Mouse (Mus musculus): ENCODE results near the gene Tbkbp1.

The Tbkbp1 gene

GRCm38 (mm10) chr11:97184875-97185274 lies 33.6 kb upstream of the Tbkbp1 start:
- Histone ChIP-seq H3K36me3 (ENCODE audit: control insufficient read depth, insufficient read depth, low read length, poor library complexity, severe bottlenecking) (peaks cover 15% of the 10 kb centered on the region), H3K27me3 (ENCODE audit: control insufficient read depth, insufficient read depth, low read length, poor library complexity, severe bottlenecking) (no peaks in the 10 kb centered on the region)
- DNase-seq (ENCODE audit: low read depth, low spot score), result no peak

GRCm38 (mm10) chr11:97182446-97182845 lies 31.2 kb upstream of the Tbkbp1 start:
- DNase-seq (ENCODE audit: low read depth, low spot score), result no peak
- Histone ChIP-seq H3K36me3 (ENCODE audit: control insufficient read depth, insufficient read depth, low read length, poor library complexity, severe bottlenecking) (peaks cover 25% of the 10 kb centered on the region), H3K27me3 (ENCODE audit: control insufficient read depth, insufficient read depth, low read length, poor library complexity, severe bottlenecking) (no peaks in the 10 kb centered on the region)

GRCm38 (mm10) chr11:97181061-97181460 lies 29.8 kb upstream of the Tbkbp1 start:
- Histone ChIP-seq H3K27me3 (ENCODE audit: control insufficient read depth, insufficient read depth, low read length, poor library complexity, severe bottlenecking) (no peaks in the 10 kb centered on the region), H3K36me3 (ENCODE audit: control insufficient read depth, insufficient read depth, low read length, poor library complexity, severe bottlenecking) (peaks cover 25% of the 10 kb centered on the region)
- DNase-seq (ENCODE audit: low read depth, low spot score), result no peak

GRCm38 (mm10) chr11:97178198-97178597 lies 26.9 kb upstream of the Tbkbp1 start:
- DNase-seq (ENCODE audit: low read depth, low spot score), result no peak
- no peaks in the 10 kb centered on the region for H3K27me3 ChIP-seq (ENCODE audit: control insufficient read depth, insufficient read depth, low read length, poor library complexity, severe bottlenecking)
- H3K36me3 ChIP-seq (ENCODE audit: control insufficient read depth, insufficient read depth, low read length, poor library complexity, severe bottlenecking), result peaks cover 23% of the 10 kb centered on the region

GRCm38 (mm10) chr11:97176851-97177250 lies 25.6 kb upstream of the Tbkbp1 start:
- no peaks in the 10 kb centered on the region for H3K27me3 ChIP-seq (ENCODE audit: control insufficient read depth, insufficient read depth, low read length, poor library complexity, severe bottlenecking)
- peaks cover 23% of the 10 kb centered on the region for H3K36me3 ChIP-seq (ENCODE audit: control insufficient read depth, insufficient read depth, low read length, poor library complexity, severe bottlenecking)
- DNase-seq (ENCODE audit: low read depth, low spot score), result peak; percentile 71

- H3K27me3 ChIP-seq (ENCODE audit: control insufficient read depth, insufficient read depth, low read length, poor library complexity, severe bottlenecking), result no peaks in the 10 kb centered on the region
- DNase-seq (ENCODE audit: low read depth, low spot score), result no peak
These were observed 24.2 kb upstream of the Tbkbp1 start for GRCm38 (mm10) chr11:97175499-97175898.

GRCm38 (mm10) chr11:97160341-97160740 lies 9.0 kb upstream of the Tbkbp1 start:
- peaks cover 14% of the 10 kb centered on the region for H3K36me3 ChIP-seq (ENCODE audit: control insufficient read depth, insufficient read depth, low read length, poor library complexity, severe bottlenecking)
- no peak for DNase-seq (ENCODE audit: low read depth, low spot score)
- no peaks in the 10 kb centered on the region for H3K27me3 ChIP-seq (ENCODE audit: control insufficient read depth, insufficient read depth, low read length, poor library complexity, severe bottlenecking)

More at GRCm38 (mm10) chr11:97175499-97175898, 24.2 kb upstream of the Tbkbp1 start:
- peaks cover 20% of the 10 kb centered on the region for H3K36me3 ChIP-seq (ENCODE audit: control insufficient read depth, insufficient read depth, low read length, poor library complexity, severe bottlenecking)

GRCm38 (mm10) chr11:97156999-97157398 lies 5.7 kb upstream of the Tbkbp1 start:
- DNase-seq (ENCODE audit: low read depth, low spot score), result no peak
- Histone ChIP-seq H3K36me3 (ENCODE audit: control insufficient read depth, insufficient read depth, low read length, poor library complexity, severe bottlenecking) (peaks cover 1% of the 10 kb centered on the region; the same call in 1 of the 2 replicates), H3K27me3 (ENCODE audit: control insufficient read depth, insufficient read depth, low read length, poor library complexity, severe bottlenecking) (no peaks in the 10 kb centered on the region)

GRCm38 (mm10) chr11:97152662-97153287 lies 1.5 kb upstream of the Tbkbp1 start:
- peak; percentile 41 for DNase-seq (ENCODE audit: low read depth, low spot score)
- Histone ChIP-seq H3K36me3 (ENCODE audit: control insufficient read depth, insufficient read depth, low read length, poor library complexity, severe bottlenecking) (no peaks in the 10 kb centered on the region), H3K27me3 (ENCODE audit: control insufficient read depth, insufficient read depth, low read length, poor library complexity, severe bottlenecking) (peaks cover 3% of the 10 kb centered on the region; the same call in 1 of the 2 replicates)

- H3K27me3 ChIP-seq (ENCODE audit: control insufficient read depth, insufficient read depth, low read length, poor library complexity, severe bottlenecking), result peaks cover 3% of the 10 kb centered on the region; the same call in 1 of the 2 replicates
- DNase-seq (ENCODE audit: low read depth, low spot score), result no peak
- H3K36me3 ChIP-seq (ENCODE audit: control insufficient read depth, insufficient read depth, low read length, poor library complexity, severe bottlenecking), result no peaks in the 10 kb centered on the region
These were observed 730 bp upstream of the Tbkbp1 start for GRCm38 (mm10) chr11:97152023-97152426.

GRCm38 (mm10) chr11:97150411-97151330 lies 624 bp downstream of the Tbkbp1 start:
- peaks cover 3% of the 10 kb centered on the region; the same call in 1 of the 2 replicates for H3K27me3 ChIP-seq (ENCODE audit: control insufficient read depth, insufficient read depth, low read length, poor library complexity, severe bottlenecking)
- DNase-seq (ENCODE audit: low read depth, low spot score), result peak; percentile 44
- no peaks in the 10 kb centered on the region for H3K36me3 ChIP-seq (ENCODE audit: control insufficient read depth, insufficient read depth, low read length, poor library complexity, severe bottlenecking)

- Histone ChIP-seq H3K36me3 (ENCODE audit: control insufficient read depth, insufficient read depth, low read length, poor library complexity, severe bottlenecking) (no peaks in the 10 kb centered on the region), H3K27me3 (ENCODE audit: control insufficient read depth, insufficient read depth, low read length, poor library complexity, severe bottlenecking) (peaks cover 3% of the 10 kb centered on the region; the same call in 1 of the 2 replicates)
- DNase-seq (ENCODE audit: low read depth, low spot score), result no peak
These were observed 1.3 kb downstream of the Tbkbp1 start for GRCm38 (mm10) chr11:97149995-97150410.

GRCm38 (mm10) chr11:97149026-97149425 lies 2.3 kb downstream of the Tbkbp1 start:
- no peak for DNase-seq (ENCODE audit: low read depth, low spot score)
- no peaks in the 10 kb centered on the region for H3K36me3 ChIP-seq (ENCODE audit: control insufficient read depth, insufficient read depth, low read length, poor library complexity, severe bottlenecking)
- H3K27me3 ChIP-seq (ENCODE audit: control insufficient read depth, insufficient read depth, low read length, poor library complexity, severe bottlenecking), result peaks cover 3% of the 10 kb centered on the region; the same call in 1 of the 2 replicates

GRCm38 (mm10) chr11:97148591-97148990 lies 2.7 kb downstream of the Tbkbp1 start:
- DNase-seq (ENCODE audit: low read depth, low spot score), result no peak
- Histone ChIP-seq H3K36me3 (ENCODE audit: control insufficient read depth, insufficient read depth, low read length, poor library complexity, severe bottlenecking) (no peaks in the 10 kb centered on the region), H3K27me3 (ENCODE audit: control insufficient read depth, insufficient read depth, low read length, poor library complexity, severe bottlenecking) (peaks cover 3% of the 10 kb centered on the region; the same call in 1 of the 2 replicates)

GRCm38 (mm10) chr11:97147333-97147732 lies 4.0 kb downstream of the Tbkbp1 start:
- peaks cover 3% of the 10 kb centered on the region; the same call in 1 of the 2 replicates for H3K27me3 ChIP-seq (ENCODE audit: control insufficient read depth, insufficient read depth, low read length, poor library complexity, severe bottlenecking)
- H3K36me3 ChIP-seq (ENCODE audit: control insufficient read depth, insufficient read depth, low read length, poor library complexity, severe bottlenecking), result no peaks in the 10 kb centered on the region
- DNase-seq (ENCODE audit: low read depth, low spot score), result no peak
